Mouse (Mus musculus) liver, adult (tissue): ENCODE measurements around the gene Slxl1.
"Not testable (repeated sequence)": the region's sequence is repeated elsewhere in the genome, so short reads cannot be mapped to it uniquely, and the experiment has no call there.

Source experiments
- GATA4 ChIP-seq: IDR thresholded peaks from 2 replicates; pipeline ENCODE4 v1.6.1; 2014; ENCODE audit warnings: mild to moderate bottlenecking, low read length; ENCODE audit not compliant: insufficient replicate concordance

Slxl1 gene

GRCm38 (mm10) chrX:55226576-55226975 is at the start of gene Slxl1:
Gene Slxl1, plus strand, starts transcription at chrX:55226876.
- not testable (repeated sequence) for TF ChIP-seq GATA4
